ENCODE assay signal across 16 mouse cellular contexts in the genomic region with DNA sequence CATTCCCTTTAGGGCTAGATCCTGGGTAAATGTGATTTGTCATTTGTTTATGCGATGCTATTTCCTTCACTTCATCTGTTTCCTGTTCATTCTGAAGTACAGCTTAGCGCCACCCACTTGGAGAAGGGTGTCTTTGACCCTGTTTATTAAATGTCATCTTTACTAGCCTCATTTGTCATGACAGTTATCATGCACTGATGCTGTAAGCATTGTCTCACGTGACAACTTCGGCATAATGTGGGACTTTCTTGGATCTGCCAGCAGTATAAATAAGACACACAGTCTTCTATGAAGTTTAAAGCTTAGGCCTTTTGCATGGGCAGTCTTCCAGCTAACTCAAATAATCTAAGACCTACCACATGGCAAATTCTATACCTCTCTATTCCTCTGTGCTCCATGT.
"Had no signal": no experiment of that assay in that cellular context is flagged by ENCODE, and none has a peak within 500 bp of the region (broad histone marks: within the 10 kb centered on the region; RNA-seq: fewer than 3 reads in every experiment).

No protein-coding gene starts in this region.

- H3K4me1 ChIP-seq: liver, embryonic 13.5 days; liver, embryonic 15.5 days; midbrain, embryonic 12.5 days; neural tube, embryonic 12.5 days; stomach, embryonic 15.5 days had no signal

- H3K4me2 ChIP-seq: liver, embryonic 11.5 days; liver, embryonic 13.5 days; liver, embryonic 15.5 days; midbrain, embryonic 12.5 days; neural tube, embryonic 12.5 days; stomach, embryonic 15.5 days had no signal

- H3K9ac ChIP-seq: liver, embryonic 13.5 days; liver, embryonic 15.5 days; liver, postnatal 0 days; midbrain, embryonic 12.5 days; neural tube, embryonic 12.5 days; stomach, embryonic 15.5 days had no signal

- H3K36me3 ChIP-seq: liver, embryonic 13.5 days; liver, embryonic 15.5 days; midbrain, embryonic 12.5 days; neural tube, embryonic 12.5 days; stomach, embryonic 15.5 days had no signal

- H3K27me3 ChIP-seq: liver, embryonic 13.5 days; liver, embryonic 15.5 days; neural tube, embryonic 12.5 days; stomach, embryonic 15.5 days had no signal

- H3K27ac ChIP-seq: liver, embryonic 13.5 days; liver, embryonic 15.5 days; macrophage; midbrain, embryonic 12.5 days; neural tube, embryonic 12.5 days; stomach, embryonic 15.5 days; stomach, postnatal 0 days had no signal

- H3K4me3 ChIP-seq: liver, embryonic 13.5 days; liver, embryonic 15.5 days; megakaryocyte, embryonic 14.5 days; midbrain, embryonic 12.5 days; neural tube, embryonic 12.5 days; stomach, embryonic 15.5 days had no signal

- ATAC-seq: liver, postnatal 0 days had no signal

- H3K9me3 ChIP-seq: liver, embryonic 13.5 days; liver, embryonic 15.5 days; megakaryocyte, embryonic 14.5 days; midbrain, embryonic 12.5 days; neural tube, embryonic 12.5 days; stomach, embryonic 15.5 days had no signal

- DNase-seq: liver; liver, embryonic 13.5 days; liver, postnatal 0 days; midbrain, embryonic 14.5 days; right cerebral cortex, postnatal 14 days; thymus, adult 2 months; thymus, postnatal 25 days; thymus, postnatal 4 days had no signal
